Mouse (Mus musculus): ENCODE measurements around the gene Aph1c. TPM values are rescaled to one million over a fixed set of nuclear protein-coding genes. Genes with fewer than 3 reads are reported as not detected.
"Not testable (repeated sequence)": the region's sequence is repeated elsewhere in the genome, so short reads cannot be mapped to it uniquely, and the experiment has no call there.

The Aph1c gene
- total RNA-seq (2022): 1 to 10 TPM in 2 of 4 experiments, under 1 TPM in 2; 0.34 to 1.9 (median 1.3) TPM

DNA sequence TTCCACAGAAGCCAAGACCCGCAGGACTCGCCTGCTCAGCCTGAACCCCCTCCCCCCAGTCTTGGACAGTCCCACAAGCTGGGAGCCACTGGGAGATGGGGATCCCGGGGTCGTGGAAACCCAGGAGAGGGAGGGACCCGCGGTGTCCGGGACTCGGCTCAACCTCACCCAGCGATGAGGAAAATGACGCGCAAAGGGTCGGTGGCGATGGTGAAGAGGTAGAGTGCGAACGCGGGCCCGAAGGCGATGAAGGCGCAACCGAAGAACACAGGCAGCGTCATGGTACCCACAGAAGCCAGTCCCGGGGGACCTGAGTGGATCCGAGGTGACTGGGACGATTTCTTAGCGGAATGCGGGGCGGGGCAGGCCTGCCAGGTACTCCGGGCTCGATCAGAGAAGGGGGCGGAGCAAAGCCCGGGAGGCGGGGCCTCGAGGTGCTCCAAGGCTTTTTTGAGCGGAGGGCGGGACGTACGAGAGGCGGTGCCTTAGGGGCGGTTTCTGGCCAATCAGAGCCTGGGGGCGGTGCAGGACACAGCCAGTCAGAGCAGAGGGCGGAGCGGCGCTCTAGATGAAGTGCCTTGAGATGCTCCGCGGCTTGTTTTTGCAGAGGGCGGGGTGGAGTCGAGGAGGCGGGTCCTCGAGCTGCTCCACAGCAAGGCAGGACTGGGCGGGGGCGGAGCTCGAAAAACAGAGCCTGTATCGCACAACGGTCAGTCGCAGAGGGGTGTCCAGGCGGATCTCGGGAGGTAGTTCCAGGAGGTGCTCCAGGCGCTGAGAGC is at the start of gene Aph1c:
Gene Aph1c, minus strand, starts transcription at position 409 of the 779 bp plus-strand sequence.
- peak; percentile 99 for DNase-seq (ENCODE audit: low spot score in 2 of 2)

DNA sequence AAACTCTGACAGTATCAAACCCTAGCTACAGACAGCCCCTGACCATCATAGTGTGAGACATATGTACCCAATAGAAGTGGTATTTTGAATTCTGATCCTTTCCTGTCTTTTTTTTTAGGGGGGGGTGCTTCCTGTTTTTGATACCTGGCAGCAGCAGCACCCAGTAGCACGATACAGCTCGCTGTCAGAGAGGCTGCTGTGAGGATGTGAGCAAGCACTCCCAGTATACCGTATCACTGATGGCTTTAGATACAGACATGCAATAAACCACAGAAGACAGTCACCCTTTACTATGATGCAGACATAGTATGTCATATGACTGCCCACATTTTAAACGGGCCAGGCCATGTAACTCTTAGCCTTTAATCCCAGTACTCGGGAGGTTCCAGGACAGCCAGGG is 49.0 kb upstream of the Aph1c start:
- DNase-seq (ENCODE audit: low spot score in 2 of 2): no peak

DNA sequence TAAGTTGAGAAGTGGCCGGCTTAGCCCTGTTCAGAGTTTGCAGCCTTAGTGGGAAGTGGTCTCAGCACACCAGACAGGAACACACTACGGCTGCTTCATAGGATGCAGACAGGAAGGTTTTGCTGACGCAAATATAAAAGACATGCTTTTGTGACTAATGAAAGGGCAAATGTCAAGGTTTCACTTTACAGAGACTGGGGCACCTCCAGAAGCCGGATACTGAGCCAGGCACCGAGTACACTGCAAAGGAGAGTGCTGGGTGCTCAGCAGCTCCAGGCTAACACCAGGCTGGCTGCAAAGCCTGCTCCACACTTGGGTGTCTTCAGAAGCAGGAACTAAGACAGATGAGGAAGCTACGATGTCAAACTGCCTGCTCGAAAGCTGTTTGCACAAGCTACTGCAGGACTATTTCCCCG is 47.9 kb upstream of the Aph1c start:
- DNase-seq (ENCODE audit: low spot score in 2 of 2): no peak

DNA sequence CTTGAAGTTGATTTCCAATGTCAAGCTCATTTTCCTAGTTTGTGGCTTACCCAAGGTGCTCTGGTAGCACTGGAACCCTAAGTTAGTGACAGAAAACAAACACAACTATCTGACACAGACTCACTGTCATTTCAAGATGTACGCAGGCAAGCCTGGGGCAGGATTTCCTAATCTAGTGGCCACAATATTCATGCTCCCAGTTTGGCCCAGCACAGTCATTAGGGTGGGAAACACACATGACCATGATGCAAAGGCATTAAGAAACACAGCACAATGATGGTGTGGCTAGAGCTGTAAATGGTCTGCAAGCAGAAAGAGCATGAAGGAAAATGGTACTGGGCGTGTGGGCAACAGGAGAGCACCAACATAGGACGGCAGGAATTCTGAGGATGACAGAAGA is 47.3 kb upstream of the Aph1c start:
- no peak for DNase-seq (ENCODE audit: low spot score in 2 of 2)

DNA sequence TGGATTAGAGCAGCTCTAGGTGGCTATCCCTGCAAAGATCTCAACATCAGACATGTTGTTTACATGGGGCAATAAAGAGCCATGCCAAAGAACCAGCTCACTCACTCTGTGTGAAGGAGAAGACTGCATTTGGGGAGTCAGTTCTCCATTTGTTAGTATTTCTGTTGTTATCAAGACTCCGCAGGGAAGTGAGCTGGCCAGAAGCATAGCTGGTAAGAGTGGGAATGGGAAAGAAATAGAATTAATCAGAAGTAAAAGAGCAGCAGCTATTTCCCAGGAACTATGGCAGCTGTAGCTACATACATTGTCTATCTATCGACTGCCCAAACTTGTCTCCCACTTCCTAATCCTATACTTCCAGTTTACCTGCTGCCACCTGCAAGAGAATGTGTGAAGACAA is 46.2 kb upstream of the Aph1c start:
- DNase-seq (ENCODE audit: low spot score in 2 of 2): no peak

DNA sequence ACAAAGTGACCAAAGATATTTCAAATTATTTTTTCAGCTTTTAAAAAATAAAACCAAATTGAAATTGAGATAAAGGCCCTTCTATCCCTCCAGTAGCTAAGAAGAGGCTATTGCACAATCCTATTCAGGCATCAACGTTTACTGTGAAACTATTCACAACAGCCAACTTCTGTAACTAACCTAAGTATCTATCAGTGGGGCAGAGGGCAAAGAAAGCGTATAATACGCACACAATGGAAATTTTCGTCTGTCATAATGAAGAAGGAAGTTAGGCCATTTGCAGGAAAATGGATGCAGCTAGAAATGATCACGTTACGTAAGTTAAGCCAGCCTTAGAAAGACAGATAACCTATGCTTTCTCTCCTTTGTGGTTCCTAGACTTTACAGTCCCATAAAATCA is 45.0 kb upstream of the Aph1c start:
- no peak for DNase-seq (ENCODE audit: low spot score in 2 of 2)

DNA sequence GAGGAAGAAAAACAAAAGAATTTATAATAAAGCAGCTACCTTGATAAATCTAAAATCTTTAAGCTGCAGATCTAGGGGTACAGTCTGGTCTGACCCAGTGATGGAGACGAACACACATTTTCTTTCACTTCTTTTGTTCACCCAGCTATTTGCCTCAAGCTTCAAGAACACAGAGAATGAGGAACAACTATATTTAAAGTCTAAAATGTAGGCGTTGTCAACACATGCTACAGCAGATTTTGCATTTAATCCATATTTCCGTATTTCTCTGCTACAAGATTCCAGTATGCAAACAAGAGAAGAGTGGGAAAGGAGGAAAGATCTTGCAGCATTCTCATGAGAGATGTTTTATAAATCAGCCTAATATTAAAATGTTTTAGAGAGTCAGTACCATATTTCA is 44.4 kb upstream of the Aph1c start:
- no peak for DNase-seq (ENCODE audit: low spot score in 2 of 2)

DNA sequence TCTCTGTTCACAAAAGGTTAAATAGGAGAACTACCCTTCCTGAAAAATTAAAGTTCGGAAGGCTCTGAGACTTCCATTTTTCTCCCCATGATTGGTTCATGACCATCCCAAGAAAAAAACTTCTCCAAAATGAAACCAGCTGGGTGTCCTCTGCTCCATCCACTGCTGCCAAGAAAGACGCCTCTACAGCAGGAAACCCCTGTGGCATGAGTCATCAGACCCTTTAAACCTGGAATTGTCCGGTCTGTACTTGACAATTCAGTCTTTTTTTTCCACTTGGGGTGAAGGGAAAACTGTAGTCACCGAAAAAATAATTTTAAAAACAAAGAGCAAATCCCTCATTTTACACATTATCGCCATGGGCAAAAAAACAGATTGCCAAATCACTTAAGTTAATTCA is 42.1 kb upstream of the Aph1c start:
- DNase-seq (ENCODE audit: low spot score in 2 of 2): no peak

DNA sequence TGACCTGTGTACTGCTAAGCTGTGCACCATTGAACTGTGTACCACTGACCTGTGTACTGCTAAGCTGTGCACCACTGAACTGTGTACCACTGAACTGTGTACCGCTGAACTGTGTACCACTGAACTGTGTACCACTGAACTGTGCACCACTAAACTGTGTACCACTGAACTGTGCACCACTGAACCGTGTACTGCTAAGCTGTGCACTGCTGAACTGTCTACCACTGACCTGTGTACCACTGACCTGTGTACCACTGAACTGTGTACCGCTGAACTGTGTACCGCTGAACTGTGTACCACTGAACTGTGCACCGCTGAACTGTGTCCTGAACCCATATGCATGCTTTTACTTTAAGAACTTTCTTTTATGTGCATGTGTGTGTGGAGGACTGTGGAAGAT is 39.8 kb upstream of the Aph1c start:
- no peak for DNase-seq (ENCODE audit: low spot score in 2 of 2)

DNA sequence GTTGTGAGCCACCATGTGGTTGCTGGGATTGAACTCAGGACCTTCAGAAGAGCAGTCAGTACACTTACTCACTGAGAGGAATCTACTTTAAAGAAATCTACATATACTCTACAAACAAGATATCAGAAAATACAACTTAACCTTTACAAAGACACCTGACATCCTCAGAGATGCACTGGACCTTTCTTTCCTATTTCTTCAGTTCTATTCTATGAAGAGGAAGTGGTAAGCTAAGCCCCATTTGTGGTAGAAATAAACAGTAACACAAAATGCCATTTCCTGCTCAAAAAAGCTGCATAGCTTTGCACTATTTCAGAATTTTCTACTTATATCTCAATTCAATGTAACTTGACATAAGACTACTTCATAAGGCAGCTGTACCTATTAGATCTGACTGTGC is 39.0 kb upstream of the Aph1c start:
- no peak for DNase-seq (ENCODE audit: low spot score in 2 of 2)

DNA sequence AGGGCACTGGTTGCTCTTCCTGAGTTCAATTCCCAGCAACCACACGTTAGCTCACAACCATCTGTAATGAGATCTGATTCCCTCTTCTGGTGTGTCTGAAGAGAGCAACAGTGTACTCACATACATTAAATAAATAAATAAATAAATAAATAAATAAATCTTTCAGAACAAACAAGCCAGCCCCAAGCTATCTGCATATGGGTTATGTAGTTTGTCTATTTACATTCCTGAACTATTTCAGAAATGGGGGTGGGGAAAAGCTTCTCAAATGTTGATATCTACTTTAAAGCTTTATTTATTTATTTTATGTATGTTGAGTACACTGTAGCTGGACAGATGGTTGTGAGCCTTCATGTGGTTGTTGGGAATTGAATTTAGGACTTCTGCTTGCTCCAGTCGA is 38.5 kb upstream of the Aph1c start:
- not testable (repeated sequence) for DNase-seq (ENCODE audit: low spot score in 2 of 2)

DNA sequence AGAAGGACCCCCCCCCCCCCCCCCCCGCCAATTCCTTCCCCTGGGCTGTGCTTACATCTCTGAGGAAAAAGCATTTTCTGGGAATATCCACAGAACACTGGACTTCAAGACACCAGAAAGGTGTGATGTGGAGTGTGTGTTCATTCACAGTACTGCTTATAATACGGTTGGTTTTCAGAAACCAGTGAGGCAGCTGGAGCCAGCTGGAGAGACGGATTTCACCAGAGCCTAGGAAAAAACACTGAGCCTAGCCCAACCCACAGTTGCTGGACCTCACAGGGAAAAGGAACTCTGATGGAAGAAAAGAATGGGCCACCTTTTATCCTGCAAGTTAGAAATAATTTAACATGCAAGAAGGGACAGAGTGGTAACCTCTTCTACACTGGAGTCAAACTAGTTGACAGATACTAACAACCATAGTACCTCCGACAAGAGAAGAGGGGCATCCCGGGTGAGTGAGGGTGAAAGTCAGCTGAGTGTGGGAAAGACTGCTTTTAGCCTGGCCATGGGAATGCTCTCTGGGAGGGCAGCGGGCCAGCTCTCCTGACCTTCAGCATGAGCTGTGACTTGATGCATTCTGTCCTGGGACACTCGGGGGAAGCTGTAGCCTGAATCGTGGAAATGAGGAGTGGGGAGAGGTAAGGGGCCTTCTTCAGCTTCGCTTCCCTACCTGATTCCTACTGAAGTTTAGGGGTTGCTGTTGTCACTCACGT is 37.6 kb upstream of the Aph1c start:
- peak; percentile 31 to 32 for DNase-seq (ENCODE audit: low spot score in 2 of 2)

DNA sequence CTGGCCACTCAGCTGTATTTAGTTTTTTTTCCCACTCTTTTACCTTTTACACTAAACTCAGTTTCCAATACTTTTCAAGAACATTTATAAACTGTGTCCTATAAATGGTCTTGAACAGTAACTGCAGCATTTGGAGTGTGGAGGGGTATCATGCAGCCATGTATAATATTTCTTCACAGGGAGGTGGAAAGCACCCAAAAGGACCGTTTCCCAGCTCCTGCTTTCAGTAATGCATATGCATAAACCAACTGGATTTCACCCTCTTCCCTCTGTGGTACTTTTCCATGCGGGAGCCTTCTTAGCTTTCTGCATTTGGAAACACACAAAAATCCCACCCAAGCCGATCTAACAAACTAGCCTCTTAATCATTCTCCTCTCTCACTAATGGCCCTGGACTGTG is 30.2 kb upstream of the Aph1c start:
- no peak for DNase-seq (ENCODE audit: low spot score in 2 of 2)

DNA sequence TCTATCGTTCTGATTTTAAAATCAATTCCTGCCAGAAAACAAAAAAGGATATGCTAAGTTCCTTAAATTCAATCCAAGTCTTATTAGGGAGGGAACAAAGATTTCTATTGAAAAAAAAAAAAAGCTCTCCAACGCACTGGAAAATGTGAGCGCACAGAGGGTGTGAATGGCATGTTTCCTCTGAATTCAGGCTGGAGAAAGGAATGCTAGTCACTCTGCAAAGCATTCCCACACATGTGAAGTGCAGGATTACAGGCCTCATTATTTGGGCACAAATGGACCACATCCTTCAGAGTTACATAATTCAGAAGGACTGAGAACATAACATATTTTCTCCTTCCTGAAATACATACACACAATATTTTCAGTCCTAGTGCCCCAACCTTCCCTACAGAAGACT is 28.9 kb upstream of the Aph1c start:
- DNase-seq (ENCODE audit: low spot score in 2 of 2): no peak

DNA sequence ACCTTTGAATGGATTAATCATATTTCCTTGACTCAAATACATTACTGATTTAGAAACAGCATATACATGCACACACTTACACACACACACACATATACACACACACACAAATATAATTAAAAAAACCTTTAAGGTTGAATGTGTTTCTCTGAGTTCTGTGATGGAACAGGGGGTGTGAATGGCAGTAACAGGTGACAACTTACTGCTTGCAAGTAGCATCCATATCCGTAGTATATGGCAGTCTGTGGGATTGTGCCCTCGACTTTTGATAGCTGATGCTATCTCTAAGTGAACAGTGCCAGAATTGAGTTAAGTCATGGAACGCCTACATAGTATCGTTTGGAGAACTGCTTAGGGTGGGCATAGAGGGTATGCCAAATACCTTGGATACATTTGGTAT is 27.7 kb upstream of the Aph1c start:
- DNase-seq (ENCODE audit: low spot score in 2 of 2): no peak

DNA sequence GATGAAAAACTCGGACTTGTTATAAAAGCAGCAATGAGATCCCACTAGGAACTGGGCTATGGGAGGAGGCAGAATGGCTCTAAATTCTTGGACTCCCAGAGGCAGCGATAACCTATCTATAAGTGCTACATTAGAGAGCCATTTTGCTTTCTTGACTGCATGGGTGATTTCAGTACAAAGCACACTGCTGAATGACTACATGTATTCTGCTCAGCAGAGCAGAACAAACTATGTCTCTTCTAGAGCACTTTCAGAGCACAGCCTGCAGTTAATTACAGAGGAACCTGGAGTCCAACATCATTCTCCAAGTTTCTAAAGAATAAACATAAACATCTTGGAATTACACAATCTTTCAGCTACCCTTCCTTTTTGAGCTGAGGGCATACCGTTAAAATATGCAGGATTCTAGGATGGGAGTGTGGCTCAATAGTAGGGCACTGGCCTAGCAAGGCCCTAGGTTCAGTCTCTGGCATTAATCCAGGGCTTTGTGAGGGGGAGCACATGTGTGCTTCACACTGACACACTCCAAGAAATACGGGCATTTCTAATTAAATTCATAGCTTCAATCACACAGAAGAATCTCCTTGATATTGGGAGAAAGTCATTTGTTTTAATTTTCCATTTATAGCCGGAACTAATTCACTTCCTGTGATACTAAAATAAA is 26.7 kb upstream of the Aph1c start:
- DNase-seq (ENCODE audit: low spot score in 2 of 2): no peak

DNA sequence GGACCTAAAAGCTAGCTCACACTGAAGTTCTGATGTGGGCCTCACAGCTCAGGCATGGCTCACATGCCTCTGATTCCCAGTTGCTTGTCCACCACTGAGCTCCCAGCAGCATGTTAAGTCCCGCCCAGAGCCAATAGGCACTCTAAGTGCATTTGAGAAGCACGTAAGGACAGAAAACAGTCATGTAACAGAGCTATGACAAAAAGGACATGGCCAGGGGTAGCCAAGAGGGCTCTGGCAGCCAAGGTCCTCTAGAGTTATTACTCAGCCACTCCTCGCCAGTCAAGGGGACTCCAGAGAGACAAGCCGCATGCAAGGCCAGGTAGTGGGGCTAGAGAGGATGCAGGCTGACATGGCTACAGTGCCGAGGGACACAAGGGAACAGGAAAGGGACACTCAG is 25.0 kb upstream of the Aph1c start:
- no peak for DNase-seq (ENCODE audit: low spot score in 2 of 2)

DNA sequence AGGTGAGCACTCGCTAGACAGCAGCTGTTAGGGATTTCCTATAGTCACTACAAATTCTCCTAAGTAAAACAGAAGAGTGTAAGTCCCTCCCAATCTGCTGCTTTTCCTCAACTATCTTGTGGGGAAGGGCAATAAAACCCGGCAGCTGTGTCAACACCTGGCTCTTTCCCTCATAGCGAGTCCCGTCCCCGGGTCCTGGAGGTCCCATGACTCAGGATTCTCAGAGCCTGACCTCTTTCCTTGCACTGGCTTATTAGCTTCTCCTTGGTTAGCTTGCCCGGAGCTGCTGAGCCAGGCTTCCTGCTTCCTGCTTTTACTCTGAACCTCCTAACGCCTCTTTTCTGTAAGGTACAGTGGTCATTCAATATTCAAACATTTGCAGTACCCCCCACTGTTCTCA is 21.3 kb upstream of the Aph1c start:
- no peak for DNase-seq (ENCODE audit: low spot score in 2 of 2)

DNA sequence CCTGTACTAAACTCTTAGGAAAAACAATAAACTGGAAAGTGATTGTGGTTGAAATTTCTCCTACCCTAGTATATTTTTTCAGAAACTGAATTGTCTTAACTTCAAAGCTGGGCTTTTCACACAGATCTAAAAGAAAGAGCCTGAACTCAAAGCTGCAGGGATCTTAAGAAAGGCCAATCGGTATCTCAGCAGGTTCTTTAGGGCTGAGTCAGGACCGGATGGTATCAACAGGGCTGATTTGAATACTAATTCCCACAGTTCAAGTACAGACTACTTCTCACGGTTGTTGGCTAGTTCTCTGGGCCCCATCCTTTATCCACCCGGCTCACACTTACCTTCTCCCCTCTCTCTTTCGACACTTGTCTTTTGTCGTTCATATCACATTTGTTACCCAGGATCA is 18.1 kb upstream of the Aph1c start:
- DNase-seq (ENCODE audit: low spot score in 2 of 2): no peak

DNA sequence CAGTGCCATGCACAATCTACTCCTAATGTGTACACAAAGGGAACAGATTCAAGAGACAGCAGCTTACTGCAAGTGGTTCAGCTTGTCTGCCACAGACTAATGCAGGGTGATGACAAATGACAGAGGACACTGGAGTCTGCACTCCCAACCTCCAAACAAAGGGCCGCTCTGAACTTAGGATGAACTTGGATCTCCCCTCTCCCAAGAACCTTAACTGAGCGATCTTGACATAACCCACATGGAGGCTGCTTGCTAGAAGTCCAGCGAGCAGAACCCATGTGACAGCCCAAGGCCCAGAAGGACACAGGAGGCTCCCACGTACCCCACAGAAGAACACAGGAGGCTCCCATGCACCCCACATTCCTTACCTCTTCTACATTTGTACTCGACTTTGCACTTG is 16.4 kb upstream of the Aph1c start:
- DNase-seq (ENCODE audit: low spot score in 2 of 2): no peak

DNA sequence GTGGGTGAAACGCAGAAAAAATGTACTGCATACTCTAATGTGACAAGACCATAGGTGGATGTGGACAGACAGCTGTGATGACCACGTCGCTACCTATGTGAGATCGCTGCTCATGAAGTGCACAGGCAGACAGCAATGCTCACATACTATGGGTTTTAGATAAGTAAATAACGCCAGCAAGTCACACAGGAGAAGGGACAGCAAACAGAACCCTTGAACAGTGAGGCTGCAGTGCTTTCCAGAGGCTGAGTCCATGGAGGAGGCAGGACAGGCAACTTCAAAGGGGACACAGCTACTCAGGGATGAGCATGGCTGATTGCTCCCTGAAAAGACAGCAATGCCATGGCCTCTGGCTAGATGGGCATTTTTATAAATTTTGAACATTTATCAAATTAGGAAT is 12.3 kb upstream of the Aph1c start:
- DNase-seq (ENCODE audit: low spot score in 2 of 2): no peak

DNA sequence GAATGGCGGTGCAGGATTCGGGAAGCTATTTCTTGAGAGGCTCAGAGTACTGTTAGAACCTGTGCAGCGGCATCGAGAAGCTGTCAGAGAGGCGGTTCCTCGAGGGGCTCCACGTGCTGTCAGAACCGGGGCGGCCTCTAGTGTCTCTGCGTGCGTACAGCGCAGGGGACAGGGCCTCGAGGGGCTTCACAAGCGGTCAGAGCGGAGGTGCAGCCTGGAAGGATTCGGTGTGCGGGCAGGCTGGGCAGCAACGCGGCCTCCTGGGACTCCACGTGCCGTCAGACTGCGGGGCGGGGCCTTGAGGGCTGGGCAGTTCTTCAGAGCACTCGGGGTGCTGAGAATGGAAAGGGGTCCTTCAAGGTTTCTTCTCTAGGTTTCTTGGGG is 563 bp upstream of the Aph1c start:
- DNase-seq (ENCODE audit: low spot score in 2 of 2): peak in 1 of 2 experiments; percentile 29

DNA sequence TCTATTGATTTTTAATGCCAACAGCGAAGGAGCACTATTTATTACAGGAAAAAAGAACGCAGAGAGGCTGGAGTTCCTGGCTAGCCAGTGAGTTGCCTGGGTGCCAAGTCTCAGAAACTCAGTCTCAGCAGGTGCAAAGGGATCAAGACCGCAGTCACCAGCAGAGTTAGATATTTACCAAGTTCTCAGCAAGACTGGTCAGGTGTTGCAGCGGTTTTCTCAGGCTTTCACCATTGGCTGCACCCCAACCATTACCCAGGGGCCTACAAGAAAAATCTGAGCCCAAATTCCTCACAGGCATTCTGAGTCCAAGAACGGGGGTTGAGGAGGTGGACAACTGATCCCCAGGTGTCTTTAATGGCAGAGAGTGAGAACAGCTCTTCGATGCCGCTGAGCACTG is 675 bp downstream of the Aph1c start:
- no peak for DNase-seq (ENCODE audit: low spot score in 2 of 2)

All from gastrocnemius, adult 8-10 months (tissue).